Mouse (Mus musculus): ENCODE data around the gene Map4k5. TPM values are rescaled to one million over a fixed set of nuclear protein-coding genes. Genes with fewer than 3 reads are reported as not detected.

The Map4k5 gene
- polyA plus RNA-seq, 2 experiments = 34.3 to 50.4 TPM

- H3K9me3 ChIP-seq (ENCODE audit: control insufficient read depth, low read length) = no peaks in the 10 kb centered on the region
- H3K27me3 ChIP-seq (ENCODE audit: control insufficient read depth, insufficient read depth, low read length) = no peaks in the 10 kb centered on the region
- peaks cover 58% of the 10 kb centered on the region for H3K36me3 ChIP-seq (ENCODE audit: control insufficient read depth, insufficient read depth, low read length)
- ATAC-seq (ENCODE audit: low FRiP score, low read depth) (peak; percentile 65; the same call in 1 of the 2 replicates), DNase-seq (ENCODE audit: low spot score) (peak; percentile 15)
- WGBS = 41% methylated on average over 10 of the region's 10 CpGs
- no peak for TF ChIP-seq POLR2A (IDR thresholded peaks at IDR 0.05; ENCODE audit: borderline replicate concordance, extremely low read depth, insufficient read depth, insufficient read length)
- no peak overlapping the region for H3K4me3 ChIP-seq (replicated peaks; ENCODE audit: low read length)
- no peak overlapping the region for H3K9ac ChIP-seq (ENCODE audit: low read depth, low read length, severe bottlenecking)
- H3K4me2 ChIP-seq (replicated peaks; ENCODE audit: low read depth, low read length, severe bottlenecking) = no peak overlapping the region
- H3K27ac ChIP-seq (replicated peaks; ENCODE audit: low read depth, low read length) = no peak overlapping the region
- no peaks in the 10 kb centered on the region for H3K4me1 ChIP-seq (ENCODE audit: control insufficient read depth, insufficient read depth, low read length)
Measured at GRCm38 (mm10) chr12:69804393-69805070, 88.5 kb downstream of the Map4k5 start.

DNA sequence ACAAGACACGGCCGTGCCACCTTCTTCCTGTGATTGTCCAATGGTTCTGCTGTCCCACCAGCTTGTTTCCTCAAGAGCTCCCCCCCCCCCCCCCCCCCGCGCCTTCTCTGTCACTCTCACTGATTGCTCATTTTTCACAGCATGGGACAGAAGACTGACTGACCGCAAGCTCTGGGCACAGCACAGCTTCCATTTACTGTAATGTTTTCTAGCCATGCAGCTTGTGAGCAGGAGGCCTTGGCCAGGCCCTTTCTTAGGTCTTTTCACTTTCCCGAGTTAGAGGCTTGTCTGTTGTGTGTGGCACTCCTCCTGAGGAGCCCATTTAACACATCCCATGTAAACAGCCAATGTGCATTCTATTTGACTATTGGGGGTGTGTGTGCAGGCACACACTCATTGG, 89.8 kb downstream of the Map4k5 start:
- no peak overlapping the region for H3K27ac ChIP-seq (replicated peaks; ENCODE audit: low read depth, low read length)
- WGBS = 90% methylated on average over 6 of the region's 6 CpGs
- ATAC-seq (ENCODE audit: low FRiP score, low read depth) = no peak
- H3K9me3 ChIP-seq (ENCODE audit: control insufficient read depth, low read length) = no peaks in the 10 kb centered on the region
- H3K36me3 ChIP-seq (ENCODE audit: control insufficient read depth, insufficient read depth, low read length) = peaks cover 45% of the 10 kb centered on the region
- H3K27me3 ChIP-seq (ENCODE audit: control insufficient read depth, insufficient read depth, low read length) = no peaks in the 10 kb centered on the region
- no peak for TF ChIP-seq POLR2A (IDR thresholded peaks at IDR 0.05; ENCODE audit: borderline replicate concordance, extremely low read depth, insufficient read depth, insufficient read length)
- no peak overlapping the region for H3K4me2 ChIP-seq (replicated peaks; ENCODE audit: low read depth, low read length, severe bottlenecking)
- no peaks in the 10 kb centered on the region for H3K4me1 ChIP-seq (ENCODE audit: control insufficient read depth, insufficient read depth, low read length)
- H3K4me3 ChIP-seq (replicated peaks; ENCODE audit: low read length) = no peak overlapping the region
- no peak for DNase-seq (ENCODE audit: low spot score)
- no peak overlapping the region for H3K9ac ChIP-seq (ENCODE audit: low read depth, low read length, severe bottlenecking)

DNA sequence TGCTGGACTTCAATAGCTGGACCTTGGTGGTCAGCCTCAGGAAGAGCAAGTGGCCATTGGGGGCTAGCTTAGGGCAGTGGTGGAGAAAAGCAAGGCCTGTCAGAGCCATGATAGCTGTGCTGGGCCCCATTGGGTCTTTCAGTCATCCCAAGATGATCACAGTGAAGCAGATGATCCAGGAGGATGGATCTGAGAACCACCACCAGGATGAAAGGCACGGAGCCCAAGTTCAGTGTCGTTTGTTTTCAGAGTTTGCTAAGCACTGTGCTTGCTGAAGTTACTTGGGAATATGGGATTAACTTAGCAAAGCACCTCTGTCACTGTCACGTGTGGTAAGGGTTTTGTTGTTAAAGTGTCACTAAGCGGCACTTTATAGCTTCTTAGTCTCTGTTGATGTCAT, 92.4 kb downstream of the Map4k5 start:
- H3K9me3 ChIP-seq (ENCODE audit: control insufficient read depth, low read length) = no peaks in the 10 kb centered on the region
- H3K27me3 ChIP-seq (ENCODE audit: control insufficient read depth, insufficient read depth, low read length) = no peaks in the 10 kb centered on the region
- WGBS = 87% methylated on average over 4 of the region's 4 CpGs
- DNase-seq (ENCODE audit: low spot score) (no peak), ATAC-seq (ENCODE audit: low FRiP score, low read depth) (no peak)
- no peak overlapping the region for H3K4me3 ChIP-seq (replicated peaks; ENCODE audit: low read length)
- no peak for TF ChIP-seq POLR2A (IDR thresholded peaks at IDR 0.05; ENCODE audit: borderline replicate concordance, extremely low read depth, insufficient read depth, insufficient read length)
- H3K4me2 ChIP-seq (replicated peaks; ENCODE audit: low read depth, low read length, severe bottlenecking) = no peak overlapping the region
- no peaks in the 10 kb centered on the region for H3K4me1 ChIP-seq (ENCODE audit: control insufficient read depth, insufficient read depth, low read length)
- no peak overlapping the region for H3K9ac ChIP-seq (ENCODE audit: low read depth, low read length, severe bottlenecking)
- peaks cover 21% of the 10 kb centered on the region for H3K36me3 ChIP-seq (ENCODE audit: control insufficient read depth, insufficient read depth, low read length)
- no peak overlapping the region for H3K27ac ChIP-seq (replicated peaks; ENCODE audit: low read depth, low read length)

DNA sequence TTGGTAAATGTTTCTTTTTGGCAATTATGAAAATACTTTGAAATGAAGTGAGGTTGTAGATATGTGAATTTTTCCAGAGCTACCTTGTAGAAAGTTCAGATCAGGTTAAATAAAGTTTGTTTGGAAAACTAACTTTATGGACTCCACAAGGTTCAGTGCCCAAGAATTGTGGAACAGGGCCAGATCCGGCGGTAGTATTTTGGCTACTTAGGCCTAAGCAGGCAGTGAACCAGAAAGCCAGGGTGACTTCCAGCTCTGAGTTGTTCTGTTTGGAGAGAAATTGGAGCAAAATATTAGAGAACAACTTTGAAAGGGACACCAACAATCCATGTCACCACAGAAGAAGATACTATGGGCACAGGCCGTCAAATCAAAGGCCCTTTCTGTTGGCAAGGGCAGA, 96.7 kb downstream of the Map4k5 start:
- WGBS = 90% methylated on average over 3 of the region's 3 CpGs

DNA sequence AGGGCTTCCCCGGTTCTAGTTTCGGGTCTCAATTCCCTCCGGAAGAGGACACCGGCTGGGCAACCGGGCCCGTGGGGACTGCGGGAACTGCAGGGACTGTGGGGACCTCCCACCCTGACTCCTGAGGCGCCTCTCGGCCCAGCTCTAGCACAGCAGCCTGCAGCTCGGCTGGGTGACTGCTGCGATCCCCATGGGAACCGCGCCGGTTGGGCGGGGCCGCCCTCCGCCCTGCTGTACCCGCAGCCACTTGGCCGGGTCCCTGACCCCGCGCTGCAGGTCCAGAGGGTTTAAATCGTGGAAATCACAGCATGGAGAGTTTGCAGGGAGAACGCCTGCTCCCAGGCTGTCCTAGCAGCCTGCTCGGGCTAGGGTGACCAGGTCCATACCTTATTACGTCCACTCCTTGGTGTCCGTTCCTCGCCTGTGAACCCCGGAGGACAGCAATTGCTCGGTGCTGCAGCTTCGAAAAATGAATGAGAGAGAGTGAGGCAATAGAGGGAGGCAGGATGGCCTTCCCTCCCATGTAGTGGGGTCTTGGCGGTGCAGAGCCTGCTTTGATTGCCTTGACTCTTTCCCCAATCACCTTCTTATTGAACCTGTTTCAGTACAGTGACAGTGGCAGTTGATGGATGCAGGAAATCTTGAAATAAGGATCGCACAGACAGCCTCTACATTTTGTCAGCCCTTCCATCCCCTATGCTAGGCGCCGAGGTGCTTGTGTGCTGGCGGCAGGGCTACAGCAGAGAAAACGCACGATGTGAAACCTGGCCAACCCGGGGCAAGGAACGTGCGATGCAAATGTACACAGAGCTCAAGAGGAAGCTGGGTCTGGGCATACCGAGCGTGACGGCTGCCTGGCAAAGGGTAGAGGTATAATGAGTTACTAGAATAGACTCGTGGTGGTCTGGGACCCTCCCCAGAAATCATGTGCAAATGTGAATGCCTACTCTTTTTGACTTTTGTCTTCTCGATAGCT, 102.2 kb downstream of the Map4k5 start, which contains the start of gene Cdkl1:
Gene Cdkl1 (minus strand): TSS at position 738 of the 976 bp plus-strand sequence.
- Histone ChIP-seq H3K4me1 (ENCODE audit: control insufficient read depth, insufficient read depth, low read length) (peaks cover 13% of the 10 kb centered on the region), H3K27me3 (ENCODE audit: control insufficient read depth, insufficient read depth, low read length) (peaks cover 7% of the 10 kb centered on the region), H3K4me2 (replicated peaks; ENCODE audit: low read depth, low read length, severe bottlenecking) (peak within 1 kb of the TSS; percentile 99), H3K4me3 (replicated peaks; ENCODE audit: low read length) (peak within 1 kb of the TSS; percentile 51), H3K9ac (ENCODE audit: low read depth, low read length, severe bottlenecking) (peak within 1 kb of the TSS; percentile 59), H3K27ac (replicated peaks; ENCODE audit: low read depth, low read length) (no peak within 1 kb of the TSS), H3K9me3 (ENCODE audit: control insufficient read depth, low read length) (no peaks in the 10 kb centered on the region), H3K36me3 (ENCODE audit: control insufficient read depth, insufficient read depth, low read length) (no peaks in the 10 kb centered on the region)
- ATAC-seq (ENCODE audit: low FRiP score, low read depth) (no peak), DNase-seq (ENCODE audit: low spot score) (no peak)
- TF ChIP-seq POLR2A (IDR thresholded peaks at IDR 0.05; ENCODE audit: borderline replicate concordance, extremely low read depth, insufficient read depth, insufficient read length) = no peak
- WGBS = 3% methylated on average over 45 of the region's 45 CpGs

More for the DNA sequence above, 96.7 kb downstream of the Map4k5 start:
- Histone ChIP-seq H3K27ac (replicated peaks; ENCODE audit: low read depth, low read length) (no peak overlapping the region), H3K36me3 (ENCODE audit: control insufficient read depth, insufficient read depth, low read length) (no peaks in the 10 kb centered on the region), H3K4me2 (replicated peaks; ENCODE audit: low read depth, low read length, severe bottlenecking) (no peak overlapping the region), H3K9me3 (ENCODE audit: control insufficient read depth, low read length) (no peaks in the 10 kb centered on the region), H3K27me3 (ENCODE audit: control insufficient read depth, insufficient read depth, low read length) (no peaks in the 10 kb centered on the region), H3K9ac (ENCODE audit: low read depth, low read length, severe bottlenecking) (no peak overlapping the region), H3K4me1 (ENCODE audit: control insufficient read depth, insufficient read depth, low read length) (no peaks in the 10 kb centered on the region), H3K4me3 (replicated peaks; ENCODE audit: low read length) (no peak overlapping the region)
- ATAC-seq (ENCODE audit: low FRiP score, low read depth) (no peak), DNase-seq (ENCODE audit: low spot score) (no peak)
- no peak for TF ChIP-seq POLR2A (IDR thresholded peaks at IDR 0.05; ENCODE audit: borderline replicate concordance, extremely low read depth, insufficient read depth, insufficient read length)
